Mouse (Mus musculus): ENCODE data around the gene Alpl.

- TF ChIP-seq MAX (IDR thresholded peaks at IDR 0.05; ENCODE audit: low read length) = no peak
- no peak for TF ChIP-seq ZNF384 (IDR thresholded peaks at IDR 0.05; ENCODE audit: low read depth, low read length)
- no peak for TF ChIP-seq CTCF (IDR thresholded peaks at IDR 0.05 in 2 of 3, conservative IDR thresholded peaks at IDR 0.05 in 1 of 3; ENCODE audit: control insufficient read depth in 1 of 3, insufficient read depth in 1 of 3, low read depth in 2 of 3, low read length in 3 of 3, poor library complexity in 1 of 3, severe bottlenecking in 1 of 3)
- TF ChIP-seq MEF2A (IDR thresholded peaks at IDR 0.05; ENCODE audit: extremely low read depth, insufficient replicate concordance, low read depth, low read length, poor library complexity, severe bottlenecking) = no peak
- TF ChIP-seq RCOR1 (IDR thresholded peaks at IDR 0.05; ENCODE audit: low read depth, low read length) = no peak
- TF ChIP-seq USF2 (IDR thresholded peaks at IDR 0.05; ENCODE audit: borderline replicate concordance in 1 of 2, insufficient read depth in 1 of 2, low read depth in 1 of 2, low read length in 2 of 2) = no peak
- no peak for TF ChIP-seq MYB (IDR thresholded peaks at IDR 0.05; ENCODE audit: low read depth, low read length)
- no peak for TF ChIP-seq TAL1 (IDR thresholded peaks at IDR 0.05; ENCODE audit: low read length)
- TF ChIP-seq UBTF (IDR thresholded peaks at IDR 0.05; ENCODE audit: borderline replicate concordance, insufficient read depth, low read depth, low read length) = no peak
- TF ChIP-seq ZKSCAN1 (IDR thresholded peaks at IDR 0.05; ENCODE audit: low read depth, low read length) = no peak
- no peak for TF ChIP-seq ELF1 (IDR thresholded peaks at IDR 0.05; ENCODE audit: low read depth, low read length)
Observed at GRCm38 (mm10) chr4:137743791-137744190, 52.4 kb downstream of the Alpl start.
